16 mouse cellular contexts compared by ENCODE assay signal in genomic region chr5:118598601-118599000, GRCm38 (mm10).
"Had no signal": no experiment of that assay in that cellular context is flagged by ENCODE, and none has a peak within 500 bp of the region (broad histone marks: within the 10 kb centered on the region; RNA-seq: fewer than 3 reads in every experiment).

No protein-coding gene starts in this region.

- H3K27me3 ChIP-seq: neural tube, embryonic 13.5 days; neural tube, embryonic 15.5 days; stomach, embryonic 15.5 days had no signal

- H3K9me3 ChIP-seq: neural tube, embryonic 13.5 days; neural tube, embryonic 15.5 days; stomach, embryonic 15.5 days had no signal

- H3K4me2 ChIP-seq: neural tube, embryonic 13.5 days; neural tube, embryonic 15.5 days; stomach, embryonic 15.5 days had no signal

- H3K36me3 ChIP-seq: neural tube, embryonic 13.5 days; neural tube, embryonic 15.5 days; stomach, embryonic 15.5 days had no signal

- H3K4me3 ChIP-seq: neural tube, embryonic 13.5 days; neural tube, embryonic 15.5 days; stomach, embryonic 15.5 days had no signal

- DNase-seq: retina, postnatal 1 day; right cerebral cortex, adult 18-20 months; right cerebral cortex, postnatal 14 days; right cerebral cortex, postnatal 25 days; right cerebral cortex, postnatal 4 days; spleen, adult 18-20 months; thymus, adult 18-20 months; thymus, adult 2 months; thymus, postnatal 14 days; thymus, postnatal 25 days; thymus, postnatal 36 days; thymus, postnatal 4 days had no signal

- H3K27ac ChIP-seq: neural tube, embryonic 13.5 days; neural tube, embryonic 15.5 days; stomach, embryonic 15.5 days; stomach, postnatal 0 days had no signal

- H3K9ac ChIP-seq: neural tube, embryonic 13.5 days; neural tube, embryonic 15.5 days; stomach, embryonic 15.5 days had no signal
